Mouse (Mus musculus) liver, embryonic 15.5 days (tissue): ENCODE data around the gene Sdccag8. TPM values are rescaled to one million over a fixed set of nuclear protein-coding genes. Genes with fewer than 3 reads are reported as not detected.
"Not testable (repeated sequence)": the region's sequence is repeated elsewhere in the genome, so short reads cannot be mapped to it uniquely, and the experiment has no call there.

Source experiments
- ATAC-seq: fragments of 200-750 bp; cut with Nextera tagmentation; 2 replicates; pipeline ENCODE4 v1.8.0; 2017; ENCODE audit warnings: moderate number of reproducible peaks, mild to moderate bottlenecking, moderate library complexity; ENCODE audit not compliant: insufficient read depth
- H3K27ac ChIP-seq: fragments of 300-500 bp; sonication (generic); replicated peaks from 2 replicates; pipeline ENCODE4 v1.5.1; 2015; ENCODE audit warnings: mild to moderate bottlenecking, inconsistent platforms
- H3K27me3 ChIP-seq: fragments of 300-500 bp; sonication (generic); 2 replicates; pipeline ENCODE4 v1.6.1; 2015; ENCODE audit warnings: mild to moderate bottlenecking, inconsistent platforms
- H3K36me3 ChIP-seq: fragments of 300-500 bp; sonication (generic); replicated peaks from 2 replicates; pipeline ENCODE4 v1.6.1; 2015; ENCODE audit warnings: moderate library complexity, mild to moderate bottlenecking, inconsistent platforms
- H3K4me1 ChIP-seq: fragments of 300-500 bp; sonication (generic); replicated peaks from 2 replicates; pipeline ENCODE4 v1.6.1; 2015; ENCODE audit warnings: inconsistent platforms
- H3K4me2 ChIP-seq: fragments of 300-500 bp; sonication (generic); 2 replicates; pipeline ENCODE4 v1.6.1; 2015; ENCODE audit warnings: moderate library complexity, mild to moderate bottlenecking, inconsistent platforms
- H3K4me3 ChIP-seq: fragments of 300-500 bp; sonication (generic); replicated peaks from 2 replicates; pipeline ENCODE4 v1.5.1; 2015; ENCODE audit warnings: mild to moderate bottlenecking, inconsistent platforms
- H3K9ac ChIP-seq: fragments of 300-500 bp; sonication (generic); 2 replicates; pipeline ENCODE4 v1.6.1; 2015; ENCODE audit warnings: moderate library complexity, mild to moderate bottlenecking, inconsistent platforms
- H3K9me3 ChIP-seq: fragments of 300-500 bp; sonication (generic); replicated peaks from 2 replicates; pipeline ENCODE4 v1.6.1; 2016; ENCODE audit warnings: inconsistent platforms
- WGBS: fragments of 180-500 bp; shearing (Covaris S2); methylation state at CpG from one replicate; pipeline ENCODE4 v1.1.7; 2015; ENCODE audit warnings: mixed read lengths; ENCODE audit not compliant: insufficient replicate concordance; 5-methylcytosine and 5-hydroxymethylcytosine counted together
- polyA plus RNA-seq: library from polyadenylated mRNA; unstranded; fragments of >200 nt; fragmentation: Nextera tagmentation; extraction: Ambion mirVana; gene quantifications from 2 replicates; pipeline ENCODE4 v1.2.1, GENCODE M21; 2015

Gene Sdccag8
- polyA plus RNA-seq, 1 experiment from 2014 or later: 5.0 TPM

GRCm38 (mm10) chr1:176930574-176930973, 116.1 kb downstream of the Sdccag8 start:
- no peaks in the 10 kb centered on the region for H3K4me1 ChIP-seq
- no peaks in the 10 kb centered on the region for H3K27me3 ChIP-seq
- H3K4me2 ChIP-seq: no peak overlapping the region
- H3K36me3 ChIP-seq: no peaks in the 10 kb centered on the region
- whole genome bisulfite sequencing: 77% methylated on average over 2 of the region's 2 CpGs
- no peak overlapping the region for H3K9ac ChIP-seq
- no peak for ATAC-seq
- no peaks in the 10 kb centered on the region for H3K9me3 ChIP-seq
- no peak overlapping the region for H3K27ac ChIP-seq
- no peak overlapping the region for H3K4me3 ChIP-seq

DNA sequence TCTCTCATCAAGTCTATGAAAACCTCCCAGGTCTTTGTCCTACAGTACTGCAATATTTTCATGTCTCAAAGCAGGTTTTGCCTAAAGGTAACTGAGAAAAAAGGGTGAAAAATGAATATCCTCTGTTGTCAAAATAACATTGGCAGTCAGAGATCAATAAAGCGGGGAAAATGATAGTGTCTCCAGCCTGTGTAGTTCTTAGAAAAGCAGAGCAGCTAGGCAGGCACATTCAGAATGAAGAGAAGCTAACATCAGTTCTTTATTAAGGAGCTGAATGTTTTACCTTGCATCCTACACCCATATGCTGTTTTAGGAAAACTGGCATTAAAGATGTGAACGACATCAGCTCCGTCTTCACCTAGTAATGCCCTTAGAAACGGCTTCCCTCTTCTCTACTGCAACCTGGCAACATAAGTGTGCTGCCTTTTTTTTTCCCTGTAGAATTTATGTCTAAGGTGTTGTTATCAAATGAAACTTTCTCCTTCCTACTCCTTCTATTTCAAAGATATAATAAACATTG, 116.6 kb downstream of the Sdccag8 start:
- no peaks in the 10 kb centered on the region for H3K27me3 ChIP-seq
- H3K4me1 ChIP-seq: no peaks in the 10 kb centered on the region
- H3K9ac ChIP-seq: no peak overlapping the region
- no peak for ATAC-seq
- no peak overlapping the region for H3K27ac ChIP-seq
- no peaks in the 10 kb centered on the region for H3K36me3 ChIP-seq
- WGBS: 73% methylated on average over 4 of the region's 4 CpGs
- H3K4me3 ChIP-seq: no peak overlapping the region
- no peak overlapping the region for H3K4me2 ChIP-seq
- H3K9me3 ChIP-seq: no peaks in the 10 kb centered on the region

- H3K9me3 ChIP-seq: no peaks in the 10 kb centered on the region
- no peaks in the 10 kb centered on the region for H3K4me1 ChIP-seq
- ATAC-seq: no peak
- 83% methylated on average over 10 of the region's 10 CpGs for WGBS
- H3K4me2 ChIP-seq: no peak overlapping the region
- H3K36me3 ChIP-seq: no peaks in the 10 kb centered on the region
- H3K27me3 ChIP-seq: no peaks in the 10 kb centered on the region
- H3K27ac ChIP-seq: no peak overlapping the region
- no peak overlapping the region for H3K9ac ChIP-seq
- H3K4me3 ChIP-seq: no peak overlapping the region
Observed at GRCm38 (mm10) chr1:176931511-176931910, 117.1 kb downstream of the Sdccag8 start.

- H3K27ac ChIP-seq: no peak overlapping the region
- H3K9me3 ChIP-seq: no peaks in the 10 kb centered on the region
- no peaks in the 10 kb centered on the region for H3K4me1 ChIP-seq
- no peak overlapping the region for H3K4me3 ChIP-seq
- WGBS: 66% methylated on average over 12 of the region's 12 CpGs
- H3K4me2 ChIP-seq: no peak overlapping the region
- H3K27me3 ChIP-seq: no peaks in the 10 kb centered on the region
- no peaks in the 10 kb centered on the region for H3K36me3 ChIP-seq
- ATAC-seq: no peak
- no peak overlapping the region for H3K9ac ChIP-seq
Observed at GRCm38 (mm10) chr1:176932320-176932950, 118.0 kb downstream of the Sdccag8 start.

- Histone ChIP-seq H3K27ac (no peak overlapping the region), H3K27me3 (no peaks in the 10 kb centered on the region), H3K9ac (no peak overlapping the region), H3K9me3 (no peaks in the 10 kb centered on the region), H3K4me1 (no peaks in the 10 kb centered on the region), H3K4me2 (no peak overlapping the region), H3K4me3 (no peak overlapping the region), H3K36me3 (no peaks in the 10 kb centered on the region)
- no peak for ATAC-seq
- 27% methylated on average over 7 of the region's 7 CpGs for WGBS
Observed at GRCm38 (mm10) chr1:176933319-176933718, 118.9 kb downstream of the Sdccag8 start.

GRCm38 (mm10) chr1:176934043-176934762, 119.7 kb downstream of the Sdccag8 start:
- WGBS: 53% methylated on average over 13 of the region's 13 CpGs
- H3K9ac ChIP-seq: no peak overlapping the region
- no peaks in the 10 kb centered on the region for H3K9me3 ChIP-seq
- no peak overlapping the region for H3K27ac ChIP-seq
- H3K36me3 ChIP-seq: no peaks in the 10 kb centered on the region
- ATAC-seq: no peak
- no peak overlapping the region for H3K4me2 ChIP-seq
- no peaks in the 10 kb centered on the region for H3K27me3 ChIP-seq
- H3K4me3 ChIP-seq: no peak overlapping the region
- H3K4me1 ChIP-seq: no peaks in the 10 kb centered on the region

DNA sequence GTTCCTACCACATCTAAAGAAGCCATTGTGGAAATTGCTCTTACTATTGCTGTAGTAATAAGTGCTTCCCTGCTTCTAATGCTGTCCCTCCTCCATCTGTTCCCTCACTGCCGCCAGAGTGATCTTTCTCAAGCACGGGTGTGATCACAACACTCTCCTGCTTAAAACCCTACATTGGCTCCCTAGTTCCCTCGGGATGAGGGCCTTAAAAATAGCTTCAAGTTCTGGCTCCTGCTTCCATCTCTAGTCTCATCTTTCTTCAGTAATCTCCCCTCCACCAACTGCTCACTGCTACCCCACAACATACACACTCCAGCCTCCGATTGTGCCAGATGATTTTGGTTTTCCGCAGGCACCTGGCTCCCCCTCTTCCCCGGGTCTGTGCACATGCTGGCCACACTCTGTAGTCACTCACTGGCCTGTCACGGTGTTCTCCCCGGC, 125.5 kb downstream of the Sdccag8 start:
- no peak for ATAC-seq
- H3K4me3 ChIP-seq: no peak overlapping the region
- H3K9me3 ChIP-seq: no peaks in the 10 kb centered on the region
- H3K27me3 ChIP-seq: no peaks in the 10 kb centered on the region
- no peaks in the 10 kb centered on the region for H3K36me3 ChIP-seq
- H3K4me1 ChIP-seq: peaks cover 29% of the 10 kb centered on the region
- H3K9ac ChIP-seq: no peak overlapping the region
- 68% methylated on average over 8 of the region's 8 CpGs for WGBS
- H3K27ac ChIP-seq: no peak overlapping the region; the same call in 1 of the 2 replicates
- no peak overlapping the region for H3K4me2 ChIP-seq

DNA sequence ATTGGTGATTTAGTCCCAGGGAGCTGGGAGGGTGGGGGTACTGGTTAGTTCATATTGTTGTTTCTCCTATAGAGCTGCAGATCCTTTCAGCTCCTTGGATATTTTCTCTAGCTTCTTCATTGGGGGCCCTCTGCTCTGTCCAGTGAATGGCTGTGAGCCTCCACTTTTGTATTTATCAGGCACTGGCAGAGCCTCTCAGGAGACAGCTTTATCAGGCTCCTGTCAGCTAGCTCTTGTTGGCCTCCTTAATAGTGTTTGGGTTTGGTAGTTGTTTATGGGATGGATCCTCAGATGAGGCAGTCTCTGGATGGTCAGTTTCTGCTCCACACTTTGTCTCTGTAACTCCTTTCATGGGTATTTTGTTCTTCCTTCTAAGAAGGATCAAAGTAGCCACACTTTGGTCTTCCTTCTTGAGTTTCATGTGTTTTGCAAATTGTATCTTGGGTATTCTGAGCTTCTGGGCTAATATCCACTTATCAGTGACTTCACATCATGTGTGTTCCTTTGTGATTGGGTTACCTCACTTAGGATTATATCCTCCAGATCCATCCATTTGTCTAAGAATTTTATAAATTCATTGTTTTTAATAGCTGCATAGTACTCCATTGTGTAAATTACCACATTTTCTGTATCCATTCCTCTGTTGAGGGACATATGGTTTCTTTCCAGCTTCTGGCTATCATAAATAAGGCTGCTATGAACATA, 127.0 kb downstream of the Sdccag8 start:
- not testable (repeated sequence) for H3K36me3 ChIP-seq, H3K9ac ChIP-seq, H3K4me3 ChIP-seq, H3K9me3 ChIP-seq, H3K27me3 ChIP-seq
- Histone ChIP-seq H3K27ac (peak overlapping the region; percentile 78), H3K4me2 (peak overlapping the region; percentile 41), H3K4me1 (peaks cover 32% of the 10 kb centered on the region)
- peak; percentile 93 for ATAC-seq

GRCm38 (mm10) chr1:176943126-176943525, 128.7 kb downstream of the Sdccag8 start:
- Histone ChIP-seq H3K27me3 (no peaks in the 10 kb centered on the region), H3K4me2 (no peak overlapping the region), H3K4me3 (no peak overlapping the region), H3K4me1 (peaks cover 32% of the 10 kb centered on the region), H3K9me3 (no peaks in the 10 kb centered on the region), H3K9ac (no peak overlapping the region), H3K27ac (no peak overlapping the region), H3K36me3 (no peaks in the 10 kb centered on the region)
- WGBS: 75% methylated on average over 5 of the region's 5 CpGs
- no peak for ATAC-seq

DNA sequence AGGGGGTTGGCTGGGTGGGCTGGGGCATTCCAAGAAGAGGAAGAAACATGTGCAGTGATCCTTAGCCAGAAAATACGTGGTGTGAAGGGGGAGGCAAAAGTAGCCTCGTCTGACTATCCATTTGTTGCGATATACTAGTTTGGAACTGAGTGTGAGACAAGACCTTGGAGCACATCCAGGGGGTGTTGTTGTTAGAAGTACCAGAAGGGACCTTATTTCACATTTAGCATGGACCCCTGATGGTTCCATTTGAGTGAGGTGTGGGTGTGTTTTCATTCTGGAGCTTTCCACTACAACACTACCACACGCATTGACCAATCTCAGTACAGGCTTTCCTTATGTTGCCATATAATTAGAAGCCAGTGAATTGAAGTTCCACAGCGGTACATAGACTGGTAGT, 129.5 kb downstream of the Sdccag8 start:
- H3K27me3 ChIP-seq: no peaks in the 10 kb centered on the region
- H3K4me3 ChIP-seq: no peak overlapping the region
- 0 out of 2 replicates have a peak overlapping the region, but pooled peaks have one; percentile 9 for H3K27ac ChIP-seq
- H3K4me2 ChIP-seq: no peak overlapping the region
- no peaks in the 10 kb centered on the region for H3K36me3 ChIP-seq
- H3K9ac ChIP-seq: no peak overlapping the region
- H3K4me1 ChIP-seq: peaks cover 32% of the 10 kb centered on the region
- ATAC-seq: no peak
- 81% methylated on average over 5 of the region's 5 CpGs for WGBS
- no peaks in the 10 kb centered on the region for H3K9me3 ChIP-seq

GRCm38 (mm10) chr1:176944458-176945174, 130.2 kb downstream of the Sdccag8 start:
- H3K36me3 ChIP-seq: no peaks in the 10 kb centered on the region
- H3K27ac ChIP-seq: 0 out of 2 replicates have a peak overlapping the region, but pooled peaks have one; percentile 9
- no peak for ATAC-seq
- no peaks in the 10 kb centered on the region for H3K9me3 ChIP-seq
- H3K4me1 ChIP-seq: peaks cover 32% of the 10 kb centered on the region
- no peaks in the 10 kb centered on the region for H3K27me3 ChIP-seq
- WGBS: 75% methylated on average over 8 of the region's 8 CpGs
- no peak overlapping the region for H3K9ac ChIP-seq
- H3K4me3 ChIP-seq: no peak overlapping the region
- H3K4me2 ChIP-seq: no peak overlapping the region
